In the genomic region with DNA sequence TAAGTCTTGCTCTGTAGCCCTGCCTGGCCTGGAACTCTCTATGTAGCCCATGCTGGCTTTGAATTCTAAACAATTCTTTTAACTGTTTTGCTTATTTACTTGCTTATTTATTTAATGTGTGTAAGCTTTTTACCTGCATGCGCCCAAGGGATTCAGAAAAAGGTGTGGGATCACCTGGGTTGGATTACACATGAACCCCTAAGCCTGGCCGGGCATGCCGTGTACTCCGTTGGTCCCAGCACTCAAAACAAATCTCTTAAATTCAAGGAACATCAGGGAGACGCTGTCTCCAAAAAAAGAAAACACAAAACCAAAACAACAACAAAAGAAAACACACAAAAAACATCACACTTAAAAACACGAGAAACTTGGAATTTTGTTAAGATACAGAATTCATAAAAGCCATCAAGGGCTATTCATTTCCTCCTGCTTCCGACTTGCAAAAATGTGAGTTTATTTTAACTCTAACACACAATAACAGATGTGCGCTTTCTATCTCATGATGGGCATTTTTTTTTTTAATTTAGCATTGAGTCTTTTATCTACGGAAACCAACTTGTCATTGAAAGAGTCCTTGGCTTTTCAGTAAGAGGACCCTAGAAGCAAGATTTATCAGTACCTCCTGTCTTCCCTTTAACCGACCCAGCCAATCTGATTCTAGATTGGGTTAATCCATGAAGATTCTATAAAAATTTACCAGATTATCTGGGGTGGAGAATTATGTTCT, we compare ENCODE assay signal across 8 mouse cellular contexts. TPM values are rescaled to one million over a fixed set of nuclear protein-coding genes. Genes with fewer than 3 reads are reported as not detected.
A peak's percentile ranks its signal among the peaks of the same experiment; 100 is the strongest.
DNase-seq lines count a peak whose midpoint lies in the region; ATAC-seq and TF ChIP-seq lines count a peak whose summit lies in the region.

No protein-coding gene starts in this region.

- no peak for TF ChIP-seq CTCF in layer of hippocampus, adult 2 months (conservative IDR thresholded peaks at IDR 0.05)

- no peaks in the 10 kb centered on the region for H3K27me3 ChIP-seq in hindbrain, embryonic 13.5 days
- no peaks in the 10 kb centered on the region for H3K27me3 ChIP-seq in midbrain, embryonic 14.5 days (ENCODE audit: control insufficient read depth, insufficient read depth, low read length)

- peak overlapping the region; percentile 98 for H3K9ac ChIP-seq in hindbrain, embryonic 13.5 days
- peak overlapping the region; percentile 97 for H3K9ac ChIP-seq in midbrain, embryonic 14.5 days (replicated peaks; ENCODE audit: low read length)

- WGBS in hindbrain, embryonic 13.5 days, result 74% methylated on average over 10 of the region's 10 CpGs
- 69% methylated on average over 10 of the region's 10 CpGs for WGBS in midbrain, embryonic 14.5 days

- peaks cover 23% of the 10 kb centered on the region for H3K4me1 ChIP-seq in hindbrain, embryonic 13.5 days (replicated peaks)
- peaks cover 25% of the 10 kb centered on the region for H3K4me1 ChIP-seq in midbrain, embryonic 14.5 days (ENCODE audit: control insufficient read depth, insufficient read depth, low read length)

- H3K27ac ChIP-seq in layer of hippocampus, adult 2 months, result peak overlapping the region; percentile 99
- H3K27ac ChIP-seq in hindbrain, embryonic 13.5 days, result peak overlapping the region; percentile 98
- H3K27ac ChIP-seq in midbrain, embryonic 14.5 days (replicated peaks; ENCODE audit: low read depth, low read length), result peak overlapping the region; percentile 98

- ATAC-seq in hindbrain, embryonic 13.5 days (ENCODE audit: low FRiP score), result no peak
- ATAC-seq in midbrain, embryonic 14.5 days (ENCODE audit: low FRiP score, low TSS enrichment), result no peak

- DNase-seq in layer of hippocampus, adult 2 months (ENCODE audit: low spot score in 2 of 2), result no peak
- no peak for DNase-seq in layer of hippocampus, postnatal 36 days
- peak; percentile 16 to 27 for DNase-seq in cerebellum, postnatal 10 days
- no peak for DNase-seq in midbrain, embryonic 14.5 days
- no peak for DNase-seq in embryo, embryonic 10.5 days (ENCODE audit: low spot score)
- DNase-seq in right cerebral cortex, postnatal 14 days, result no peak
- DNase-seq in spleen, adult 12 weeks (ENCODE audit: low spot score), result no peak

- no peaks in the 10 kb centered on the region for H3K9me3 ChIP-seq in hindbrain, embryonic 13.5 days
- no peaks in the 10 kb centered on the region for H3K9me3 ChIP-seq in midbrain, embryonic 14.5 days (ENCODE audit: control insufficient read depth, low read length)

- peaks cover 2% of the 10 kb centered on the region; the same call in 1 of the 2 replicates for H3K36me3 ChIP-seq in hindbrain, embryonic 13.5 days
- no peaks in the 10 kb centered on the region for H3K36me3 ChIP-seq in midbrain, embryonic 14.5 days (ENCODE audit: control insufficient read depth, insufficient read depth, low read length)

- H3K4me3 ChIP-seq in layer of hippocampus, adult 2 months, result peak overlapping the region; percentile 75
- H3K4me3 ChIP-seq in hindbrain, embryonic 13.5 days, result peak overlapping the region; percentile 93
- peak overlapping the region; percentile 99 for H3K4me3 ChIP-seq in midbrain, embryonic 14.5 days (replicated peaks; ENCODE audit: low read depth, low read length)

- H3K4me2 ChIP-seq in hindbrain, embryonic 13.5 days, result peak overlapping the region; percentile 59
- peak overlapping the region; percentile 79 for H3K4me2 ChIP-seq in midbrain, embryonic 14.5 days (ENCODE audit: low read length)

RNA-seq across cellular contexts. Expression of a gene that starts 0.7 kb away (rescaled TPM):
- 10 to 100 TPM; 56.8 to 59.4 TPM for total RNA-seq in layer of hippocampus, adult 2 months (2021)
- total RNA-seq in layer of hippocampus, postnatal 36 days (2021), result 10 to 100 TPM; 54.6 to 62.5 TPM
- 190 and 200 TPM in 2 replicates for polyA plus RNA-seq in hindbrain, embryonic 13.5 days (2015; fragmentation: Nextera tagmentation; extraction: Ambion mirVana)
- 183 and 196 TPM in 2 replicates for polyA plus RNA-seq in midbrain, embryonic 14.5 days (2014; fragmentation: Nextera tagmentation; extraction: Ambion mirVana)

RNA-seq across cellular contexts. Expression of a gene that starts 42.3 kb away (rescaled TPM):
- total RNA-seq in layer of hippocampus, adult 2 months (2021), result 100 to 1,000 TPM; 160 to 172 TPM
- total RNA-seq in layer of hippocampus, postnatal 36 days (2021), result 100 to 1,000 TPM; 189 to 190 TPM
- 287 and 288 TPM in 2 replicates for polyA plus RNA-seq in hindbrain, embryonic 13.5 days (2015; fragmentation: Nextera tagmentation; extraction: Ambion mirVana)
- polyA plus RNA-seq in midbrain, embryonic 14.5 days (2014; fragmentation: Nextera tagmentation; extraction: Ambion mirVana), result 207 and 232 TPM in 2 replicates

RNA-seq across cellular contexts. Expression of a gene that starts 42.4 kb away (rescaled TPM):
- 10 to 100 TPM; 92.2 to 97.4 TPM for total RNA-seq in layer of hippocampus, adult 2 months (2021)
- 100 to 1,000 TPM; 111 to 118 TPM for total RNA-seq in layer of hippocampus, postnatal 36 days (2021)
- 265 and 290 TPM in 2 replicates for polyA plus RNA-seq in hindbrain, embryonic 13.5 days (2015; fragmentation: Nextera tagmentation; extraction: Ambion mirVana)
- polyA plus RNA-seq in midbrain, embryonic 14.5 days (2014; fragmentation: Nextera tagmentation; extraction: Ambion mirVana), result 255 and 258 TPM in 2 replicates

Comparison
In these comparisons a context has a peak if more than half of its experiments do, and no peak if none do; other contexts are left out.
1. DNase-seq: peak in cerebellum, postnatal 10 days (2 of 2); none in layer of hippocampus, adult 2 months (0 of 2), layer of hippocampus, postnatal 36 days (0 of 2), midbrain, embryonic 14.5 days (single experiment), embryo, embryonic 10.5 days (single experiment), right cerebral cortex, postnatal 14 days (single experiment) and spleen, adult 12 weeks (single experiment).
2. Peak in every context shown above with its lines, with median percentiles within 50 percentile points of each other: H3K27ac ChIP-seq and H3K4me3 ChIP-seq.